Mouse (Mus musculus) kidney, adult 2 months (tissue): ENCODE data around the gene Tut1. TPM values are rescaled to one million over a fixed set of nuclear protein-coding genes. Genes with fewer than 3 reads are reported as not detected.
A peak's percentile ranks its signal among the peaks of the same experiment; 100 is the strongest.
"Not testable (repeated sequence)": the region's sequence is repeated elsewhere in the genome, so short reads cannot be mapped to it uniquely, and the experiment has no call there.

ENCODE experiments used
- DNase-seq: peaks from one replicate; pipeline ENCODE4 v3.0.0; 2021
- H3K27ac ChIP-seq: fragments of 200-500 bp; 2 replicates; pipeline ENCODE4 v1.5.1; 2012; ENCODE audit warnings: low read depth, low read length, control low read depth, inconsistent platforms; ENCODE audit not compliant: insufficient read depth
- H3K27me3 ChIP-seq: fragments of 200-500 bp; replicated peaks from 2 replicates; pipeline ENCODE4 v1.6.1; 2012; ENCODE audit warnings: mild to moderate bottlenecking, moderate library complexity, low read length, inconsistent platforms; ENCODE audit not compliant: control insufficient read depth, insufficient read depth
- H3K36me3 ChIP-seq: fragments of 200-500 bp; 2 replicates; pipeline ENCODE4 v1.6.1; 2012; ENCODE audit warnings: mild to moderate bottlenecking, moderate library complexity, low read length, inconsistent platforms; ENCODE audit not compliant: control insufficient read depth, insufficient read depth
- H3K4me1 ChIP-seq: fragments of 200-500 bp; 2 replicates; pipeline ENCODE4 v1.6.1; 2011; ENCODE audit warnings: low read length; ENCODE audit not compliant: control insufficient read depth, insufficient read depth
- H3K4me3 ChIP-seq: fragments of 200-500 bp; 2 replicates; pipeline ENCODE4 v1.5.1; 2011; ENCODE audit warnings: mild to moderate bottlenecking, low read depth, low read length, control low read depth; ENCODE audit not compliant: insufficient read depth
- CTCF ChIP-seq: fragments of 200-500 bp; conservative IDR thresholded peaks from 2 replicates; pipeline ENCODE4 v1.5.1; 2011; ENCODE audit warnings: low read depth, mild to moderate bottlenecking, control low read depth, low read length, moderate library complexity, mixed read lengths; ENCODE audit not compliant: insufficient read depth, insufficient read length
- POLR2A ChIP-seq: fragments of 200-500 bp; IDR thresholded peaks from one replicate; pipeline ENCODE4 v1.6.1; 2011; ENCODE audit warnings: low read depth, low read length, control low read depth
- WGBS: fragments of 180-500 bp; shearing (Covaris S2); methylation state at CpG from one replicate; pipeline ENCODE4 v1.1.7; 2018; 5-methylcytosine and 5-hydroxymethylcytosine counted together
- polyA plus RNA-seq: library from polyadenylated mRNA; depleted of rRNA; stranded (reverse); fragments of >200 nt; gene quantifications from 2 replicates; pipeline ENCODE4 v1.2.3, GENCODE M21; 2012

The Tut1 gene
- polyA plus RNA-seq, 1 experiment, result 14.3 TPM

GRCm38 (mm10) chr19:8962256-8962655 lies 8.6 kb downstream of the Tut1 start:
- peak; percentile 66 for DNase-seq
- Histone ChIP-seq H3K4me1 (peaks cover 4% of the 10 kb centered on the region; the same call in 1 of the 2 replicates), H3K36me3 (peaks cover 1% of the 10 kb centered on the region; the same call in 1 of the 2 replicates), H3K4me3 (no peak overlapping the region), H3K27me3 (no peaks in the 10 kb centered on the region), H3K27ac (no peak overlapping the region)
- TF ChIP-seq CTCF, result no peak
- TF ChIP-seq POLR2A, result no peak
- WGBS, result 57% methylated on average over 2 of the region's 2 CpGs

DNA sequence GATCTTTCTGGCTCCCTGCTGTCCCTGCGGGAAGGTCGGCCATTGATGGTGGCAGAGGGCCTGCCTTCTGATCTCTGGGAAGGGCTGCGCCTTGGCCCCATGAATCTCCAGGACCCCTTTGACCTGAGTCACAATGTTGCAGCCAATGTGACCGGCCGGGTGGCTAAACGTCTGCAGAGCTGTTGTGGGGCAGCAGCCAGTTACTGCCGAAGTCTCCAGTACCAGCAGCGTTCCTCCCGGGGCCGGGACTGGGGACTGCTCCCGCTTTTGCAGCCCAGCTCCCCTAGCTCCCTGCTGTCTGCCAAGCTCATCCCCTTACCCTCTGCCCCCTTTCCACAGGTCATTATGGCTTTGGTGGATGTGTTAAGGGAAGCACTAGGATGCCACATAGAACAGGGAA lies 11.4 kb downstream of the Tut1 start:
- no peak overlapping the region for H3K4me3 ChIP-seq
- 74% methylated on average over 11 of the region's 11 CpGs for WGBS
- no peaks in the 10 kb centered on the region for H3K27me3 ChIP-seq
- no peak overlapping the region for H3K27ac ChIP-seq
- DNase-seq, result no peak
- H3K36me3 ChIP-seq, result peaks cover 1% of the 10 kb centered on the region; the same call in 1 of the 2 replicates
- TF ChIP-seq CTCF (no peak), POLR2A (no peak)
- peaks cover 4% of the 10 kb centered on the region; the same call in 1 of the 2 replicates for H3K4me1 ChIP-seq

- TF ChIP-seq POLR2A, result no peak
- no peak for TF ChIP-seq CTCF
- peaks cover 2% of the 10 kb centered on the region; the same call in 1 of the 2 replicates for H3K36me3 ChIP-seq
- peaks cover 4% of the 10 kb centered on the region; the same call in 1 of the 2 replicates for H3K4me1 ChIP-seq
- no peak for DNase-seq
- H3K27ac ChIP-seq, result no peak overlapping the region
- WGBS, result 53% methylated on average over 8 of the region's 8 CpGs
- H3K27me3 ChIP-seq, result no peaks in the 10 kb centered on the region
- no peak overlapping the region for H3K4me3 ChIP-seq
Measured at GRCm38 (mm10) chr19:8965771-8966170, 12.1 kb downstream of the Tut1 start.

DNA sequence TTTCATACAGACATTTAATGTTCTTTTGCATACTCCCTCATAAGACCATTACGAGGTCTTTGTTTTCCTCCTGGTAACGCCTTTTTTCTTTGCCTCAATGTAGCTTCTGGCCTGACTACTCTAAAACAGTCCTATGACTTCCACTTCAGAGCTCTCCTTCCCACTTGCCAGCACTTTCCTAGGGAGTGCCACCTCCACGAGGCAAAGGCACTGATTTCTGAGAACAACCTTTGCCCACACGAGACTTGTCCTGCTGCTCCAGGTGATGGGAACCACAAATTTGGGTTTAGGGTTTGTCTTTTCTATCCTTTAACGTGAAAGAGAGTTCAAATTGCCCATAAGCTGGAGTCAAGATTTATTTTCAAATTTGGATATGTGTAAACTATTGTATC lies 12.5 kb downstream of the Tut1 start:
- Histone ChIP-seq H3K4me3 (peak overlapping the region; percentile 59), H3K4me1 (peaks cover 4% of the 10 kb centered on the region; the same call in 1 of the 2 replicates), H3K27me3 (no peaks in the 10 kb centered on the region), H3K36me3 (peaks cover 2% of the 10 kb centered on the region; the same call in 1 of the 2 replicates), H3K27ac (peak overlapping the region; percentile 87)
- no peak for DNase-seq
- 10% methylated on average over 5 of the region's 5 CpGs for WGBS
- no peak for TF ChIP-seq POLR2A
- no peak for TF ChIP-seq CTCF

DNA sequence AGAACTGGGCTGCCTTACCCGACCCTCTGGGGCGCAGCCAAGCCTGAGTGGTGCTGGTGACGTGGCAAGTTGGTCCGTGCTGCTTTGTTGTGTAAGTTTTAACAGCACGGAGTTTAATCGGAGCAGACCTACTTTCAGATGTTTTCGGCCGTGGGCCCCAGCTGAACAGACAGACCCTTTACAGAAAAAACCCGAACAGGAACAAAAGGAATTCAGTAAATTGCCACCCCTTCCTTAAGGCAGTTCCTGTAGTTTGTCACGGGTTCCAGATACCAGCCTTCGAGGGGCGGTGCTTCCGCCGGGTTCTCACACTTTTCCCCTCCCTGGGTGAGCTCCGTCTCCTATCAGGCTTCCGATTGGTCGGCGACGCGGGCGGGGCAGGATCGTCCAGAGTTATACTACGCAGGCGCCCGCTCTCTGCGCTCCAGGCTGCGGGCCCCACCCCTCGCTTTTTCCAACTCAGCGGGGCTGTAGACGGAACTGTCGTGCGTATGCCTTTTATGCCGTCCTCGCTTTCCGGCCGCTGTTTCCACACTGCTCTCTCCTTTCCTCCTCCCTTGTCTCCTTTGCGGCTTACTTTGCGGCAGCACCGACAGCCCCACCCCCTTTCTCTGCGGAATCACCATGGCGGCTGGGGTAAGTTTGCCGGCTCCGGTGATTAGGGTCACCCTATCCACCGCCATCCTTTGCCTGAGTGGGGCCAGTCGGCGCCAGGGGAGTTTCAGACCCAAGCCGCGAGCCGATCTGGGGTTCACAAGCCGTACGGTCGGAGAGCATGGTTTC lies 13.1 kb downstream of the Tut1 start, which contains the start of gene Eef1g:
TSS of gene Eef1g (plus strand) at position 452 of the 783 bp plus-strand sequence.
- H3K36me3 ChIP-seq, result peaks cover 2% of the 10 kb centered on the region
- TF ChIP-seq POLR2A (no peak), CTCF (no peak)
- no peaks in the 10 kb centered on the region for H3K27me3 ChIP-seq
- DNase-seq, result peak; percentile 100
- H3K4me3 ChIP-seq, result peak within 1 kb of the TSS; percentile 75
- peak within 1 kb of the TSS; percentile 87 for H3K27ac ChIP-seq
- WGBS, result under 1% methylated on average over 52 of the region's 52 CpGs
- peaks cover 4% of the 10 kb centered on the region; the same call in 1 of the 2 replicates for H3K4me1 ChIP-seq

DNA sequence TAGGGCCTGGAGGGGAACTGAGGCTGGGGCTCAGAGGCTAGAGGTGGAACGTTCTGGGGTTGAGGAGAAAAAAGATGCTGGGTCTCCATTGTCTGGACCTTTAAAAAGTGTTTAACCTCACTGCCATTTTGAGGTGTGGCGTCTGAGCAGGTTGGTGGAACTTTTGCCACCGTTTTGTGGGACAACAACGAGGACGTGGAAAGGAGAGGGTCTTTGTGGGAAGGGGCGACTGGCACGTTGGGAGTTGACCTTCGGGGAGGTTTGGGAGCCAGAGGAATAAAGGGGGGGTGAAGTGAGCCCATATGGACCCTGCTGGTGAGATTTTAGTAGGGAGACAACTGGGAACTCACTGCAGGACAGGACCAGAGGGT lies 13.7 kb downstream of the Tut1 start:
- Histone ChIP-seq H3K36me3 (peaks cover 6% of the 10 kb centered on the region), H3K4me1 (peaks cover 4% of the 10 kb centered on the region; the same call in 1 of the 2 replicates), H3K27ac (peak overlapping the region; percentile 33; the same call in 1 of the 2 replicates), H3K27me3 (no peaks in the 10 kb centered on the region), H3K4me3 (peak overlapping the region; percentile 75)
- 0% methylated on average over 8 of the region's 8 CpGs for WGBS
- TF ChIP-seq CTCF (no peak), POLR2A (no peak)
- DNase-seq, result no peak

DNA sequence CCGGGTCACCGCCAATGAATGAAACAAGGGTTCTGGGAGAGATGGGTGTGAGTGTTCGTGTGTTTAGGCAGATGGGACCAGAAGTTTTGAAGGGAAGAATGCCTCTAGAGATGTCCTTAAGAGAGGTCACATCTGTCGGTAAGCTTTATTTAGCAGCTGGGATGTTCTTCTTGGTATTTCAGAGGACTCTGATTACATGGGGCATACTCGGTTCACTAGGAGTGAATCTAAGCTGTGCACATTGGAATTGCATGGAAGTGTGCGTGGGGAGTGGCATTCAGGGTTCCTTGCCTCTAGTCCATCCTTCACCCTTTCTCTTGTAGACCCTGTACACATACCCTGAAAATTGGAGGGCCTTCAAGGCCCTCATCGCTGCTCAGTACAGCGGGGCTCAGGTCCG lies 14.2 kb downstream of the Tut1 start:
- TF ChIP-seq POLR2A, result no peak
- TF ChIP-seq CTCF, result no peak
- WGBS, result 7% methylated on average over 9 of the region's 9 CpGs
- no peaks in the 10 kb centered on the region for H3K27me3 ChIP-seq
- H3K27ac ChIP-seq, result no peak overlapping the region
- peak overlapping the region; percentile 75 for H3K4me3 ChIP-seq
- H3K36me3 ChIP-seq, result peaks cover 6% of the 10 kb centered on the region
- no peak for DNase-seq
- H3K4me1 ChIP-seq, result peaks cover 4% of the 10 kb centered on the region; the same call in 1 of the 2 replicates

DNA sequence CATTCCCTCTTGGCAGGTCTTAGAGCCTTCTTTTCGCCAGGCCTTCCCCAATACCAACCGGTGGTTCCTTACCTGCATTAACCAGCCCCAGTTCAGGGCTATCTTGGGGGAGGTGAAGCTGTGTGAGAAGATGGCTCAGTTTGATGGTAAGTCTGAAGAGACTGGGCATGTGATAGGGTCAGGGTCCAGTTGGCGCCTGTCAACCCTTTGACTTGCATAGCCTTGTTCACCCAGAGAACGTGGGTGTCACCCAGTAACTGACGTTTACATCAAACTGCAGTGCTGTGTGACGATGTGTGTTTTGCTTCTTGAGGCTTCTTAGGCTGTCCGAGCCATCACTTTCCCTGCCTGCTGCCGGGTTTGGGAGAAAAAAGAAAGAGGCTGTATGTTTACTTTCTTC lies 18.8 kb downstream of the Tut1 start:
- not testable (repeated sequence) for H3K4me1 ChIP-seq, H3K4me3 ChIP-seq, H3K27ac ChIP-seq, H3K27me3 ChIP-seq
- DNase-seq, result peak; percentile 62
- peaks cover 10% of the 10 kb centered on the region for H3K36me3 ChIP-seq
- WGBS, result 74% methylated on average over 8 of the region's 8 CpGs
